ENCODE assay signal across 20 mouse cellular contexts in genomic region chr6:81625016-81625415, GRCm38 (mm10).
"Had no signal": no experiment of that assay in that cellular context is flagged by ENCODE, and none has a peak within 500 bp of the region (broad histone marks: within the 10 kb centered on the region; RNA-seq: fewer than 3 reads in every experiment).

No protein-coding gene starts in this region.

- H3K9me3 ChIP-seq: limb, embryonic 12.5 days; limb, embryonic 15.5 days; liver, embryonic 12.5 days; liver, embryonic 15.5 days; lung, embryonic 15.5 days; megakaryocyte, embryonic 14.5 days; midbrain, embryonic 12.5 days had no signal

- DNase-seq: kidney, postnatal 14 days; kidney, postnatal 4 days; left cerebral cortex, postnatal 4 days; lung, adult 18-20 months; lung, postnatal 10 days; lung, postnatal 36 days; right cerebral cortex, adult 18-20 months; right cerebral cortex, postnatal 14 days; right cerebral cortex, postnatal 4 days; thymus, adult 2 months; thymus, postnatal 14 days; thymus, postnatal 4 days had no signal

- ATAC-seq: liver, embryonic 12.5 days had no signal

- H3K27me3 ChIP-seq: limb, embryonic 15.5 days; liver, embryonic 12.5 days; liver, embryonic 15.5 days; lung, embryonic 15.5 days; megakaryocyte, embryonic 14.5 days; midbrain, embryonic 12.5 days had no signal

- H3K4me1 ChIP-seq: limb, embryonic 12.5 days; limb, embryonic 15.5 days; liver, embryonic 12.5 days; liver, embryonic 15.5 days; lung, embryonic 15.5 days; megakaryocyte, embryonic 14.5 days; midbrain, embryonic 12.5 days had no signal

- H3K9ac ChIP-seq: limb, embryonic 12.5 days; limb, embryonic 15.5 days; liver, embryonic 12.5 days; liver, embryonic 15.5 days; lung, embryonic 15.5 days; midbrain, embryonic 12.5 days had no signal

- H3K4me2 ChIP-seq: limb, embryonic 12.5 days; limb, embryonic 15.5 days; liver, embryonic 12.5 days; liver, embryonic 15.5 days; lung, embryonic 15.5 days; midbrain, embryonic 12.5 days had no signal

- H3K27ac ChIP-seq: limb, embryonic 12.5 days; limb, embryonic 15.5 days; liver, embryonic 12.5 days; liver, embryonic 15.5 days; lung, embryonic 15.5 days; midbrain, embryonic 12.5 days; stomach, postnatal 0 days had no signal

- H3K4me3 ChIP-seq: limb, embryonic 12.5 days; limb, embryonic 15.5 days; liver, embryonic 12.5 days; liver, embryonic 15.5 days; lung, embryonic 15.5 days; midbrain, embryonic 12.5 days had no signal

- H3K36me3 ChIP-seq: limb, embryonic 12.5 days; limb, embryonic 15.5 days; liver, embryonic 12.5 days; liver, embryonic 15.5 days; lung, embryonic 15.5 days; midbrain, embryonic 12.5 days had no signal
